ENCODE assay signal across 8 mouse cellular contexts in the genomic region with DNA sequence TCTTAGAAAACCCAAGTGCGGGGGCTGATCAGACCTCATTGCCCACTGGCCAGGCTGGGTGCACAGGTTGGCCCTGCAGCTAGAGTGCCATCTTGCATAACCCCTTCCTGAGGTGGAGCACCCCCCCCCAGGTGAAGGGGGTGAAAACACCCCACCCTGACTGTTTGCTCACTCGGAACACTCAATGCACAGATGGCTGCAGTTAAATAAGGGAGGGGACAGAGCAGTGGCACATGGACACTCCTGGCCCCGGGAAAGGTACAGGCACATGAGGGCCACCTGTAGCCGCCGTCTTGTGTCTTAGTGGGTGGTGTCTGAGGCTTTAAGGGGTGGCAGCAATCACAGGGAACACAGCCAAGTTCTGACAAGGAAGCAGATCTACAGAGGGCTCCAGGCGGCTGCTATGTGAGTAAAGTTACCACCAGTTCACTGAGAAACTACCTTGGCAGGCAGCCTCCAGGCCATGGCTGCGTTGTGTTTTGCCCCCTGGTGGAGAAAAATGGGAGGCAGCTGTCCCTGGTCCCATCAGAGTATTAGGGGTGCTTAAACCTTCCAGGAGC. TPM values are rescaled to one million over a fixed set of nuclear protein-coding genes. Genes with fewer than 3 reads are reported as not detected.
DNase-seq lines count a peak whose midpoint lies in the region; ATAC-seq and TF ChIP-seq lines count a peak whose summit lies in the region.

No protein-coding gene starts in this region.

- peak; percentile 60 for DNase-seq in A20 (ENCODE audit: low read depth, low spot score)
- DNase-seq in G1E (ENCODE audit: low spot score) = peak; percentile 38
- DNase-seq in cerebellum, postnatal 14 days = peak; percentile 66 to 80
- DNase-seq in frontal cortex, postnatal 36 days (ENCODE audit: low spot score in 2 of 2) = peak; percentile 40 to 61
- DNase-seq in kidney, adult 11 months = peak; percentile 42
- peak; percentile 69 for DNase-seq in ovary, postnatal 36 days (ENCODE audit: low spot score)
- peak; percentile 74 to 75 for DNase-seq in urinary bladder, postnatal 36 days (ENCODE audit: low spot score in 2 of 2)

- H3K27ac ChIP-seq in liver, embryonic 12.5 days = no peak overlapping the region

- no peaks in the 10 kb centered on the region for H3K36me3 ChIP-seq in G1E (replicated peaks)
- H3K36me3 ChIP-seq in liver, embryonic 12.5 days = peaks cover 7% of the 10 kb centered on the region

- 45% methylated on average over 7 of the region's 7 CpGs for WGBS in liver, embryonic 12.5 days (ENCODE audit: insufficient replicate concordance)

- peaks cover 7% of the 10 kb centered on the region for H3K4me1 ChIP-seq in G1E (ENCODE audit: insufficient read depth, low read depth, low read length)
- H3K4me1 ChIP-seq in liver, embryonic 12.5 days = peaks cover 19% of the 10 kb centered on the region

- no peak overlapping the region for H3K9ac ChIP-seq in liver, embryonic 12.5 days

- TF ChIP-seq CTCF in G1E (IDR thresholded peaks at IDR 0.05; ENCODE audit: low read depth, low read length) = peak; percentile 44; the same call in 1 of the 2 replicates

- peaks cover 2% of the 10 kb centered on the region for H3K9me3 ChIP-seq in G1E (replicated peaks)
- H3K9me3 ChIP-seq in liver, embryonic 12.5 days (replicated peaks) = peaks cover 2% of the 10 kb centered on the region

- H3K4me3 ChIP-seq in G1E (ENCODE audit: low read depth, low read length) = no peak overlapping the region
- H3K4me3 ChIP-seq in liver, embryonic 12.5 days = no peak overlapping the region

- H3K4me2 ChIP-seq in liver, embryonic 12.5 days = no peak overlapping the region

- ATAC-seq in G1E (ENCODE audit: extremely low read depth, insufficient number of reproducible peaks, low FRiP score, poor library complexity, severe bottlenecking) = peak; percentile 58; the same call in 1 of the 2 replicates
- 0 out of 2 replicates have a peak, but pooled peaks have one; percentile 22 for ATAC-seq in liver, embryonic 12.5 days

- H3K27me3 ChIP-seq in G1E (ENCODE audit: insufficient read depth, low read length) = peaks cover 46% of the 10 kb centered on the region
- H3K27me3 ChIP-seq in liver, embryonic 12.5 days (replicated peaks) = peaks cover 17% of the 10 kb centered on the region; the same call in 1 of the 2 replicates

RNA-seq across cellular contexts. Expression of a gene that starts 14.9 kb away (rescaled TPM):
- total RNA-seq in G1E (2014; fragmentation: Nextera tagmentation) (68.7 and 71.0 TPM in 2 replicates), G1E (2017) (8.0 and 9.8 TPM in 2 replicates)
- 99.4 and 100 TPM in 2 replicates for polyA plus RNA-seq in G1E (2012)
- polyA plus RNA-seq in liver, embryonic 12.5 days (2016; fragmentation: Nextera tagmentation; extraction: Ambion mirVana) = 13.0 and 15.6 TPM in 2 replicates

RNA-seq across cellular contexts. Expression of a gene that starts 38.5 kb away (rescaled TPM):
- total RNA-seq in G1E (2014; fragmentation: Nextera tagmentation) (8.2 and 8.7 TPM in 2 replicates), G1E (2017) (6.3 and 7.6 TPM in 2 replicates)
- polyA plus RNA-seq in G1E (2012) = 2.7 and 3.0 TPM in 2 replicates
- polyA plus RNA-seq in liver, embryonic 12.5 days (2016; fragmentation: Nextera tagmentation; extraction: Ambion mirVana) = 7.0 and 7.9 TPM in 2 replicates

RNA-seq across cellular contexts. Expression of a gene that starts 41.1 kb away (rescaled TPM):
- total RNA-seq in G1E (2014; fragmentation: Nextera tagmentation) (11.1 and 12.2 TPM in 2 replicates), G1E (2017) (9.5 and 10.9 TPM in 2 replicates)
- polyA plus RNA-seq in G1E (2012) = 25.7 and 25.9 TPM in 2 replicates
- 10.6 and 12.2 TPM in 2 replicates for polyA plus RNA-seq in liver, embryonic 12.5 days (2016; fragmentation: Nextera tagmentation; extraction: Ambion mirVana)

RNA-seq across cellular contexts. Expression of a gene that starts 56.6 kb away (rescaled TPM):
- 3.1 and 4.3 TPM in 2 replicates for total RNA-seq in G1E (2014; fragmentation: Nextera tagmentation)
- 11.4 and 15.2 TPM in 2 replicates for total RNA-seq in G1E (2017)
- polyA plus RNA-seq in G1E (2012) = 11.2 and 12.0 TPM in 2 replicates
- polyA plus RNA-seq in liver, embryonic 12.5 days (2016; fragmentation: Nextera tagmentation; extraction: Ambion mirVana) = 7.4 and 8.3 TPM in 2 replicates
